Mouse (Mus musculus): ENCODE measurements around the gene Pecam1.
"Not testable (repeated sequence)": the region's sequence is repeated elsewhere in the genome, so short reads cannot be mapped to it uniquely, and the experiment has no call there.

- not testable (repeated sequence) for TF ChIP-seq CTCF (IDR thresholded peaks at IDR 0.05; ENCODE audit: borderline replicate concordance, control insufficient read depth, extremely low read depth, insufficient read depth, low read length, poor library complexity); POLR2A (IDR thresholded peaks at IDR 0.05; ENCODE audit: control insufficient read depth, extremely low read depth, insufficient read depth, low read length, poor library complexity)
These were observed 9.7 kb downstream of the Pecam1 start for GRCm38 (mm10) chr11:106740724-106741123.

Data from thymus, adult 2 months (tissue).